Mouse (Mus musculus) spleen, adult 2 months (tissue): ENCODE results near the gene Nol12.

ENCODE experiments used
- CTCF ChIP-seq: fragments of 200-500 bp; IDR thresholded peaks from 2 replicates; pipeline ENCODE4 v1.5.1; 2011; ENCODE audit warnings: mild to moderate bottlenecking, inconsistent platforms; ENCODE audit not compliant: insufficient read depth, insufficient read length, insufficient replicate concordance; ENCODE audit errors: extremely low read depth
- POLR2A ChIP-seq: fragments of 200-500 bp; IDR thresholded peaks from 2 replicates; pipeline ENCODE4 v1.6.1; 2011; ENCODE audit warnings: low read depth, low read length, inconsistent platforms

DNA sequence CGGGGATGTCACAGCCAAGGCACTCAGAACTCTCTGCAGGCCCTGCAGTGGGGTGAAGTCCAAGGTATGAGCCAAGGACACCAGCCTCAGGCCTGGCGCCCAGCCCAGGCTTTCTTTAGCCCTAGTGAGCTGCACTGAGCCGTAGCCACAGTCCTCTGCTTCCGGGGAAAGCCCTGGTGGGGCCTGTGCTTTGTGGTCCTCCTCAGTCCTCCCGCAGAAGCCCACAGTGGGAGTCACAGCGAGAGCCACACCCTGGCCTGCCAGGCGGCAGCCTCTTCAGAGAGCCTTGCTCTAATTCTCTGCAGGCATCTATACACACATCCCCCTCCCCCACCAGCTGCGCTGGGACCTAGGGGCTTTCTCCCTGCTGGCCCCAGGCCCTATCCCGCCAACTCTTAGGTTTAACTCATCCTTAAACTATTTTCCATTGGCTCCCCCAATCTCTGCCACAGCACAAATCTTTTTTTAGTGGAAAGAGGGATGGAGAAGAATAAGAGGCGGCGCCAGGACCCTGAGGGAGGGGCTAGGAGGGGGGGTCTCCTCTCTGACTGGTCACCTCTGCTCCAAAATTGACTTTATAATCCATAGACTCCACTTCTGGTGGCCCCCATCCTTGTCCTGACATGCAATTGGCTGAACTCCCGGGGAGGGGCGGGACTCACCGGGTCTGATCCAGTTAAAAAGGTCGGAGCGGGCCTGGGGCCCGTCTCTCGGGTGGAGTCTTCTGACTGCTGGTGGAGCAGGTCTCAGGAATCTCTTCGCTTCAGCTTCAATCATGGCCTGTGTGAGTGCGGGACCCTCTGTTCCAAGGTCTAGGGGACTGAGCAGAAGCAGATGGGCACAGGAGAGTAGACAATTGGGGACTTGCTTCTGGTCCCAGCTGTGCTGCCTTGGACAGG, 8.5 kb upstream of the Nol12 start, which contains the start of gene Lgals1:
- no peak for TF ChIP-seq CTCF
- TF ChIP-seq POLR2A, result no peak
